In genomic region chr5:76540181-76540580, GRCm38 (mm10) we compare ENCODE assay signal across 12 mouse cellular contexts. TPM values are rescaled to one million over a fixed set of nuclear protein-coding genes. Genes with fewer than 3 reads are reported as not detected.
A peak's percentile ranks its signal among the peaks of the same experiment; 100 is the strongest.
DNase-seq lines count a peak whose midpoint lies in the region; ATAC-seq and TF ChIP-seq lines count a peak whose summit lies in the region.
"Had no signal": no experiment of that assay in that cellular context is flagged by ENCODE, and none has a peak within 500 bp of the region (broad histone marks: within the 10 kb centered on the region; RNA-seq: fewer than 3 reads in every experiment).

No protein-coding gene starts in this region.

- H3K9me3 ChIP-seq in kidney, postnatal 0 days (replicated peaks; ENCODE audit: low read length) = no peaks in the 10 kb centered on the region
- H3K9me3 ChIP-seq: hindbrain, embryonic 12.5 days; midbrain, embryonic 15.5 days had no signal

- peak; percentile 1 for DNase-seq in kidney, postnatal 0 days (ENCODE audit: low spot score)
- no peak for DNase-seq in kidney, adult 18-20 months
- peak; percentile 91 for DNase-seq in NIH3T3 (ENCODE audit: low read depth)
- peak; percentile 67 to 73 for DNase-seq in adrenal gland, postnatal 36 days
- peak in 1 of 2 experiments; percentile 25 for DNase-seq in left cerebral cortex, adult 2 months (ENCODE audit: extremely low spot score in 1 of 2, low spot score in 2 of 2)
- DNase-seq in spleen, adult 18-20 months = no peak
- DNase-seq in MN1 (ENCODE audit: low spot score) = no peak

- no peaks in the 10 kb centered on the region for H3K4me1 ChIP-seq in kidney, postnatal 0 days (replicated peaks; ENCODE audit: insufficient read depth, low read length)
- H3K4me1 ChIP-seq: hindbrain, embryonic 12.5 days; midbrain, embryonic 15.5 days had no signal

- H3K4me3 ChIP-seq in kidney, postnatal 0 days (replicated peaks; ENCODE audit: low read depth, low read length) = no peak overlapping the region
- H3K4me3 ChIP-seq in left cerebral cortex, adult 2 months = no peak overlapping the region
- H3K4me3 ChIP-seq: hindbrain, embryonic 12.5 days; midbrain, embryonic 15.5 days had no signal

- intact Hi-C loops in left cerebral cortex, adult 2 months (cut with DNase I) = loop anchor here (2.0 to 10.0 kb wide), 4 partner anchors 235 to 678 kb away; partner anchors contain the start of genes Clock and Srd5a3

- whole genome bisulfite sequencing in kidney, postnatal 0 days = 73% methylated on average over 8 of the region's 8 CpGs

- H3K36me3 ChIP-seq in kidney, postnatal 0 days (ENCODE audit: insufficient read depth, low read length) = peaks cover 48% of the 10 kb centered on the region

- no peaks in the 10 kb centered on the region for H3K27me3 ChIP-seq in kidney, postnatal 0 days (ENCODE audit: insufficient read depth, low read length)
- H3K27me3 ChIP-seq: hindbrain, embryonic 12.5 days; midbrain, embryonic 15.5 days had no signal

- no peak overlapping the region for H3K9ac ChIP-seq in kidney, postnatal 0 days (ENCODE audit: low read depth, low read length)
- H3K9ac ChIP-seq: hindbrain, embryonic 12.5 days; midbrain, embryonic 15.5 days had no signal

- H3K27ac ChIP-seq in kidney, postnatal 0 days = no peak overlapping the region
- H3K27ac ChIP-seq in left cerebral cortex, adult 2 months = peak overlapping the region; percentile 66
- H3K27ac ChIP-seq: hindbrain, embryonic 12.5 days had no signal

- ATAC-seq in kidney, postnatal 0 days (replicated peaks; ENCODE audit: low FRiP score, low read depth) = no peak
- ATAC-seq in cerebellum, adult (ENCODE audit: insufficient number of reproducible peaks, low FRiP score, low TSS enrichment) = no peak
- ATAC-seq: midbrain, embryonic 15.5 days had no signal

- no peak for TF ChIP-seq CTCF in kidney, postnatal 0 days (IDR thresholded peaks at IDR 0.05; ENCODE audit: low read depth)
- no peak for TF ChIP-seq CTCF in left cerebral cortex, adult 2 months (IDR thresholded peaks at IDR 0.05)

- H3K4me2 ChIP-seq in kidney, postnatal 0 days (ENCODE audit: low read length) = no peak overlapping the region
- H3K4me2 ChIP-seq: hindbrain, embryonic 12.5 days; midbrain, embryonic 15.5 days had no signal

RNA-seq across cellular contexts. Expression of gene Exoc1, which starts 11.1 kb away (rescaled TPM):
- polyA plus RNA-seq in kidney, postnatal 0 days (2015; fragmentation: Nextera tagmentation; extraction: Ambion mirVana) = 22.1 and 24.7 TPM in 2 replicates
- 10 to 100 TPM; 46.5 to 58.1 TPM for total RNA-seq in adrenal gland, postnatal 36 days (2021)
- 10 to 100 TPM; 55.4 to 59.9 TPM for total RNA-seq in left cerebral cortex, adult 2 months (2021)

RNA-seq across cellular contexts. Expression of gene Cep135, which starts 48.3 kb away (rescaled TPM):
- polyA plus RNA-seq in kidney, postnatal 0 days (2015; fragmentation: Nextera tagmentation; extraction: Ambion mirVana) = 3.7 and 4.3 TPM in 2 replicates
- total RNA-seq in adrenal gland, postnatal 36 days (2021) = 1 to 10 TPM; 4.5 to 5.3 TPM
- 1 to 10 TPM; 6.8 to 7.2 TPM for total RNA-seq in left cerebral cortex, adult 2 months (2021)

RNA-seq across cellular contexts. Expression of gene Gm7271, which starts 56.3 kb away (rescaled TPM):
- polyA plus RNA-seq in kidney, postnatal 0 days (2015; fragmentation: Nextera tagmentation; extraction: Ambion mirVana) = not detected in 2 replicates
- total RNA-seq in adrenal gland, postnatal 36 days (2021) = not detected
- total RNA-seq in left cerebral cortex, adult 2 months (2021) = not detected
- total RNA-seq: common myeloid progenitor, adult 5-6 weeks had no signal
- polyA plus RNA-seq: limb, embryonic 14.5 days; midbrain, embryonic 15.5 days had no signal

Comparison
In these comparisons a context has a peak if more than half of its experiments do, and no peak if none do; other contexts are left out.
1. DNase-seq: peak in kidney, postnatal 0 days (single experiment), NIH3T3 (single experiment) and adrenal gland, postnatal 36 days (2 of 2); none in kidney, adult 18-20 months (single experiment), spleen, adult 18-20 months (0 of 2) and MN1 (single experiment).